Mouse (Mus musculus): ENCODE results near the gene Idi1.

GRCm38 (mm10) chr13:8864990-8865389 lies 20.3 kb upstream of the Idi1 start:
- TF ChIP-seq POLR2A (IDR thresholded peaks at IDR 0.05; ENCODE audit: extremely low read depth, insufficient read depth, low read length) (no peak), CTCF (IDR thresholded peaks at IDR 0.05; ENCODE audit: low read depth, low read length) (no peak)

Data from liver, adult 2 months (tissue).